Mouse (Mus musculus) kidney, postnatal 4 days (tissue): ENCODE data around the gene Tcf25.
A peak's percentile ranks its signal among the peaks of the same experiment; 100 is the strongest.

Experiments
- DNase-seq, 2 experiments: peaks; one replicate each; pipeline ENCODE4 v3.0.0; 2021; ENCODE audit warnings: mixed read lengths in 2 of 2

Tcf25 gene

GRCm38 (mm10) chr8:123373403-123374238, at the start of gene Tcf25:
TSS of gene Tcf25 (plus strand) at chr8:123373753.
- peak; percentile 97 to 98 for DNase-seq

DNA sequence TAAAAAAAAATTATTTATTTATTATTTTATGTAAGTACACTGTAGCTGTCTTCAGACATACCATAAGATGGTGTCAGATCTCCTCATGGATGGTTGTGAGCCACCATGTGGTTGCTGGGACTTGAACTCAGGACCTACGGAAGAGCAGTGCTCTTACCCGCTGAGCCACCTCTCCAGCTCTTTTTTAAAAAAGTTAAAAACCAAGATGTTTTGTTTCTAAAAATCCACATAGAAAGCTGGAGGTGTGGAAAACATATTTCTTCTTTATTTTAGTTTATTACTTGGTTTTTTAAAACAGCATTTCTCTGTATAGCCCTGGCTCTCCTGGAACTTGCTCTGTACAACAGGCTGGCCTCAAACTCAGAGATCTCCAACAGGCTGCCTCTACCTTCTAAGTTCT, 45.0 kb upstream of the Tcf25 start:
- no peak for DNase-seq

DNA sequence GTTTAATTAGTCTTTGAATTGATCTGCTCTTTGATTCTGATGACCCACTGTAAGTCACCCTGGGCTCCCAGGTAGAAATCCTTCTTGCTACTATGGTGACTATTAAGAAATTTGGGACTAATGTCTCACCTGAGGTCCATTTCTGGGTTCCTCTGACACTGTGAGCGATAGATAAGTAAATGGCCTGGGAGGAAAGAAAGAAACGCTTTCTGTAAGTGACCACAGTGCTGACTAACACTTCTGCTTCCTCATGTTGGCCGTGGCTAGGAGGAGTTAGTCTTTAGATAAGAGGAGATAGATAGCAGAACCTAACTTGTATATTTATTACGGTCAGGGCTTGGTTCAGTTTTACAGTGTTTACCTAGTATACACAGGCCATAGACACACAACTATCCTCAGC, 44.2 kb upstream of the Tcf25 start:
- no peak for DNase-seq

GRCm38 (mm10) chr8:123329961-123330360, 43.6 kb upstream of the Tcf25 start:
- DNase-seq: no peak

- peak; percentile 61 to 72 for DNase-seq
Observed at GRCm38 (mm10) chr8:123330701-123331100, 42.9 kb upstream of the Tcf25 start.

GRCm38 (mm10) chr8:123331301-123331700, 42.3 kb upstream of the Tcf25 start:
- DNase-seq: no peak

- DNase-seq: no peak
Observed at GRCm38 (mm10) chr8:123331810-123332209, 41.7 kb upstream of the Tcf25 start.

DNA sequence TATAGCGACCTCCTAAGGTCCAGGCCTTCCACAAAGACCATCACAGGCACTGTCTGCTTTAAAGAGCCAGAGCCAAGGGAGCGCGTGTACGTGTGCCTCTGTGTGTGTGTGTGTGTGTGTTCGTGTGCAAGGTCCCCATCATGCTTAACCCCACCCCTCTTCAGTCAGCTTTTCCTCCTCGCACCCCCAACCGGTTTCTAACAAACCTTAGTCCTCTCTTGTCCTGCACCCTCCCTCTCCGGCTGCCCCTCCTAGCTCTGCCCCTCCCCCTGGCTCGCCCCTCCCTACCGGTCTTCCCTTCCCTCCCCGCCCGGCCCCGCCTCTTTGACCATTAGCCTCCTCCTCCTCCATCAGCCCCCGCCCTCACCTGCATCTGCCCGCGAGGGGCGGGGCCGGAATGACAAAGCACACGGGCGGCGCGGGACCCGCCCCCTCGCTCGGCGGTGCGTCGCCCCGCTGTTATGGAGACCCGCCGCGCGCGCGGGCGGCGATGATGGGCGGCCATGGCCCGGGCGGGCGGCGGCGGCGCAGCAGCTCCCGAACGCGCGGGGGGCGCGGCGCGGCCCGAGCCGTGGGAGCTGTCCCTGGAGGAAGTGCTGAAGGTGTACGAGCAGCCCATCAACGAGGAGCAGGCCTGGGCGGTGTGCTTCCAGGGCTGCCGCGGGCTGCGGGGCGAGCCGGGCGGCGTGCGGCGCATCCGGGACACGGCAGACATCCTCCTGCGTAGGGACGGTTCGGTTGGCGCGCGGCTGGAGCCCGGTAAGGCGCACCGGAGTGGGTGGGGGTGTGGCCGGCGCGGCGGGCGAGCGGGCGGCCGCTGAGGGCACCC, 41.1 kb upstream of the Tcf25 start, which contains the start of gene Spire2:
Spire2 (plus strand) TSS at position 452 of the 829 bp plus-strand sequence.
- peak; percentile 90 to 92 for DNase-seq

DNA sequence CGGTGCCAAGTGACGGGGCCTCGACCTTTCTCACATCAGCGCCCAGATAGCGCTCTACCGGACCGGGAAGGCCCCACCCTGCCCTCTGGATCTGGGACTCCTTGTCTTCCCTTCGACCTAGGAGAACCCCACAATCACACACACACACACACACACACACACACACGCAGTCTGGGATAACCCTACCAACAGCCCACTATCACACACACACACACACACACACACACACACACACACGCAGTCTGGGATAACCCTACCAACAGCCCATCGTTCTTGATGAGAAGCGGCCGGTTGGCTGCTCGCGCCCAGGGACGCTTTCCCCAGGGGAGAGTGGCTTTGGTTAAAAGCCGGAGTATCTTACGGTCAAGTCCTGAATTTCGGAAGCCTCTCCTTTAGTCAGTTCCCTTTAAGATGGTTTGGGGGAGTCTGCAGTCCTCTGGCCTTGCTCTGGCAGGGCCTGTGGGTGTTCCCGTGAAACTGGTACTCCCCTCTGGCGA, 40.4 kb upstream of the Tcf25 start:
- DNase-seq: peak in 1 of 2 experiments; percentile 32

DNA sequence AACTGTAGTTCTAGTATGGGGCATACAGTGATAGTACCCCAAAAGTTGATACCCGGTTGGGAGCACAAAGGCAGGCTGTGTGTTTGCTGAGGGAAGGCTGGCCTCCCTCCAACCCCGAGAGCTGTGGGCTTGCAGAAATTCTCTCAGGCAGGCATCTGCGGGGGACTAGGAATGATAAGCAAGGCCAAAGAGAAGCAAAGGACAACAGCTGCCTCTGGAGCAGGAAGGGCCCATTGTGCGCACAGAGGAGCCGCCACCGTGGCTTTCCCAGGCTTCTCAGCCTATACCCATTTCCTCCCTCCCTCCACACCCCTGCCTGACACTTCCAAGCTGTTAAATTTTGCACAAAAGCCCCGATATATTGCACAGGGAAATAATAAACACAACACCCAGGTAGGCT, 39.7 kb upstream of the Tcf25 start:
- no peak for DNase-seq

DNA sequence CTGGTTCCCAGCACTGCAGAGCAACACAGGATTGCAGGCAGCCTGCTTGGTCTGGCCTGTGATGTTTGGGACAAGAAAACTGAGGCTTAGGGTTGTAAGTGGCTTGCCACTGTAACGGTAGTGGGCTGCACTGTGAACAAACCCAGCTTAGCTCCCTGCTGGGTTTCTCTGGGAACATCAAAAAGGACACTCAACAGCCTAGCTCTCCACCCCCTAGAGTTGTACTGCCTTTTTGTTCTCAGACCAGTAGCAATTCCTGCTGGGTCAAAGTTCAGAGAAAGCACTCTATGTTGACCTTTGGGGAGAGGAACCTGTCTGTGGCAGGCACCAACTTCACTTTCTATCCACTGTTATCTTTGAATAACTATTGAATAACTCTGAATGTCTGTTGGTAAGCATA, 39.1 kb upstream of the Tcf25 start:
- no peak for DNase-seq

DNA sequence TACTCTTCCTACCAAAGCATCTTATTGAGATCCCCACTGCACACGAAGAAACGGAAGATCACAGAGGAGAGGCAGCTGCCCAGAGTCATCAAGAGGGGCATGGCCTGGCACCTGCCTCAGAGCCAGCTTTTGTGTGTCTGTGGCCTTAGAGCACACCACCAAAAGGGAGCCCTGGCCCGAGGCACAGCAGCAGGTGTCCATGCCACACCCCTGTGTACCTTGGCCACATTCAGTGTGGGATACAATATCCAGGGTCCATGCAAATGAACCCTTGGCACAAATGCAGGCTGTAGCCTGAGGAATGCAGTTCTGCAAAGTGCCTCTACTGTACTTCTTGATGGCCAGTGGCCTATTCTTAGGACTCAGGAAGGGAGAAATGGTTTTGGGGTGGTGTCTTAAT, 36.1 kb upstream of the Tcf25 start:
- DNase-seq: no peak

DNA sequence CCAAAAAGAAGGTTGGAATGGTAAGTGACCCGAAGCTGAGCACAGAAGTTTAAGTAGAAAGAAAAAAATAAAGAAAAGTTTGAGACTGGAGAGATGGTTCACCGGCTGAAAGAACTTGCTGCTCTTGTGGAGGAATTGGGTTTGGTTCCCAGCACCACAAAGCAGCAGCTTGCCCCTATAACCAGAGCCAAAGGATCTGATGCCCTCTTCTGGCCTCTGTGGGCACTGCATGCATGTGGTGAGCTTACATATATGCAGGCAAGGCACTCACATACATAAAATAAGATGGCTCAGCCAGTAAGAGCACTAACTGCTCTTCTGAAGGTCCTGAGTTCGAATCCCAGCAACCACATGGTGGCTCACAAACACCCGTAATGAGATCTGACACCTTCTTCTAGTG, 33.5 kb upstream of the Tcf25 start:
- DNase-seq: no peak

DNA sequence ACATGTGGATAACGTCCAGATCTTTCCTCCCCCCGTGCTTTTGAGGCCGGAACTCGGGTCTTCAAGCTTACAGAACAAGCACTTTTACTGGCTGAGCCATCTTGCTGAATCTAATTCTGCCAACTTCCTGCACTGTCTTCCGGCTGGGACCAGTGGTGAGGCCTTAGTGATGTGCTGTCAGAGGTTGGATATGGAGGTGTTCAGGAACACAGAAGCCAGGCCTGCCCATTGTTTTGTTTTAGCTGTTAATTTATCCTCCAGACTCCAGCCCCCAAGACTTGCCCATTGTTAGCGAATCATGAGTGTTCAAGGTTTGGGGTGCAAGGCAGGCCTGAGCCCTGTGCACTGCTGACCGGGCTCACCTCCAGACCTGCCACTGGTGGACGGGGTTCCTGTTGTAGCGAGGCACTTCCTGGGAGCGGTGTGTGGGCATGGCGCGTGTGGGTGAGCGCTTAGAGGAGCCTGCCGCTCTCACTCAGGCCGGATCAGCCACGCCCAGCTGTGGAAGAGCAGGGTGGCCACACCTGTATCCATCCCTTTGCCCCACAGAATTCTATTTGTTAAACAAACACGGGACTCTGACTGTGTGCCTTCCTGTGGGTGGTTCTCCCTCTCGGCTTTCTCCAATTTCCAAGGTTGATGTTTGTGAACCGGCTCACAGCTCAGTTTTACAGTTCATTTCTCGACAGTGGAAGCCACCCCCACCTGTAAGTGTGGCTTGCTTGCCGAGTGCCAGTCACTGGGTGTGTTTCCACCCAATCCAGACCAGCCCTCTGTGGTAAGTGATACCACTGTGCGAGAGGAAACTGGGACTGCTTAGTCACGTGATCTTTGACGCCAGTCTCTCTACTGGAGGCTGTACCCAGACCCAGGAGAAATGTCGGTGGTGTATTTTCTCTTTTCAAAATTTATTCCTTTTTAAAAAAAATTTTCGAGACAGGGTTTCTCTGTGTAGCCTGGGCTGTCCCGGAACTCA, 32.2 kb upstream of the Tcf25 start:
- DNase-seq: no peak

GRCm38 (mm10) chr8:123342253-123342652, 31.3 kb upstream of the Tcf25 start:
- DNase-seq: no peak

- no peak for DNase-seq
Observed at GRCm38 (mm10) chr8:123342911-123343310, 30.6 kb upstream of the Tcf25 start.

DNA sequence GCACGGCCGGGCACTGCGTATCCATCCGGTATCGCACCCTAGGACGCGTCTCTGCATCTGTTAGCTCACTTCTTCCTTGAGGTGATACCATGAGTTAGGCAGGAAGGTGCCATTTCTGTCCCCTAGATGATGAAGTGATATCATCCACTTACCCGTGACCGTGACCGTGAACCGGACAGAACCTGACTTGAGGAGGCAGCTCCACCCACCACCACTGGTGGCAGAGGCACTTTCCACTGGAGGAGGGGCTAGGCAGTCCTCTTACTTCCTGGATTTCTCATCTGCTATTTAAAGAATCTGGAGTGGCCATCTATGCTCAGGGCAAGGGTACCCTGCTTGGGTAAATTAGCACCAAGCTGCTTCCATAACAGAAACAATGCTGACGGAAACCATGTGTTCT, 30.1 kb upstream of the Tcf25 start:
- DNase-seq: peak in 1 of 2 experiments; percentile 51

GRCm38 (mm10) chr8:123345135-123345534, 28.4 kb upstream of the Tcf25 start:
- peak; percentile 44 to 62 for DNase-seq

DNA sequence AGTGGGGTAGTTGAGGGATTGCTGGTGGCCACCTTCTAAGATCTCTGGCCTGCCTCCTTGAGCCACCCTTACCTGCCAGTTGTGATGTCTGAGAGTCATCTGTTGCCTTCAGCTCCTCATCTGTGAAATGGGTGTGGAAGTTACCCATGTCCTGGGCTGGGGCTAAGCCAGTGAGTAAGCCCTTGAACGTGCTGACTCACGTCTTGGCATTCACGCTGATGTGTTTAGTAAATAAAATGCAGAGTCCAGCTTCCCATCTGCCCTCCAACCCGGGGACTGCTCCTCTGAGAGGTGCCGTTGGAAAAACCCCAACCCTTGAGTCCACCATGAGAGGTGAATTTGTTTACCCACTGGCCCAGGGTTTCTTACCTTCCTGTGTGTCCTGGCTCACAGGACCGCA, 27.7 kb upstream of the Tcf25 start:
- DNase-seq: no peak

DNA sequence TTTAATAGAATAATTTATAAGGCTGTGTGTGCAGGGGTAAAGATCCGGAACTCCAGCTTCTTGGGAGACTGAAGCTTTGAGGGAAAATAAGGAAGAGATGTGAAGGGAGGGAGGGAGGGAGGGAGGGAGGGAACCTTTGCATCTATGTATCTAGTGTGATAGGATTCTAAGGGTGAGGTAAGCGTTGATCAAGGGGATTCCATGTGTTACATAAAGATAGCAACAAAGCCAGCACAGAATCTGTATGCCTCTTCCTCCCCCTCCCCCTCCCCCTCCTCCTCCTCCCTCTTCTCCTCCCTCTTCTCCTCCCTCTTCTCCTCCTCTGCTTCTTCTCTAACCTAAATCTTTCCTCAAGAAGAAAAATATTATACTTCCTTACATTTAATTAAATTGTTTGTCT, 26.3 kb upstream of the Tcf25 start:
- no peak for DNase-seq

DNA sequence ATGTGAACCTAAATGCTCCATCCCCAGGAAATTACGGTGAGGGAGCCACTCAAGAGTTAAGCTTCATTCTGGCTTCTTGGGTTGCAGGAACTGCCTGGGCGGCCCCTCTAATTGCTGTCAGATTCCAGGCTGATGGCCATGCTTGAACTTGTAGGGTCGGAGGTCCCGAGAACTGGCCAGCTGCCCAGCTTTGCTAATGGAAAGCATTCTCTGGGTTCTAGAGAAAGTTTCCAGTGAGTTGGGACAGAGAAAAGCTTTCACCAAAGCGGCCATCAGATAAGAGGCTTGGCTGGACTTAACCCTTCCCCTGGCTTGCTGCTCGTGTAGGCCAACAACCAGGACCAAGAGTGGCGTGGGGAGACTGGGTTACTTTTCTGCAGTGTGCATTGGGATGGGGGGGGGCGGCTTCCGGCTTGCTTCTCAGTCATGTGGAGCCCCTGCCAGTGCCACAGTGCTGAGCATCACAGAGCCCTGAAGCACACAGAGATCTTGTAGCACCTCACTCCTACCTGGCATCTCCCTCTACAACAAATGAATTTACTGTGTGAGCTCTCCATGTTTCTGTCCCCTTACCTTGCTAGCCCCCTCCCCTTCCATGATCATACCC, 25.2 kb upstream of the Tcf25 start:
- DNase-seq: peak; percentile 96 to 97

DNA sequence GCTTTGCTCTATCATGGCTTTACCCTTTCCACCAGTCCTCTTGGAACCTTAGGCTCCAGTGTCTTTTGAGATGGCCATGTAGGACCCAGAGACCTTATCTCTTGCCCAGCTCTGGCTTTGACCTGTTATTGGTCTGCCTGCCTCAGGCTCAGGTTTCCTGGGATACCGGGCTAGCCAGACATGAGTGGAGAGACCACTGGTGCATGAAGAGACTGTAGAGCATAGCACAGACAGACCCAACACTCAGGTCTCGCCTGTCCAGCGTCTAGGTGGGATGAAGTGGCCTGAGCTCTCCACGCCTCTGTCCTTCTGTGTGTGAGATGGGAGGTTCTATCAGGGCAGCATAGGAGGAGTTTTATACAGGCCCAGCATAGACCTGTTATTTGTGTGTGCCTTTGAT, 24.5 kb upstream of the Tcf25 start:
- DNase-seq: no peak
